Comparison of ENCODE assay signal across 14 mouse cellular contexts in the genomic region with DNA sequence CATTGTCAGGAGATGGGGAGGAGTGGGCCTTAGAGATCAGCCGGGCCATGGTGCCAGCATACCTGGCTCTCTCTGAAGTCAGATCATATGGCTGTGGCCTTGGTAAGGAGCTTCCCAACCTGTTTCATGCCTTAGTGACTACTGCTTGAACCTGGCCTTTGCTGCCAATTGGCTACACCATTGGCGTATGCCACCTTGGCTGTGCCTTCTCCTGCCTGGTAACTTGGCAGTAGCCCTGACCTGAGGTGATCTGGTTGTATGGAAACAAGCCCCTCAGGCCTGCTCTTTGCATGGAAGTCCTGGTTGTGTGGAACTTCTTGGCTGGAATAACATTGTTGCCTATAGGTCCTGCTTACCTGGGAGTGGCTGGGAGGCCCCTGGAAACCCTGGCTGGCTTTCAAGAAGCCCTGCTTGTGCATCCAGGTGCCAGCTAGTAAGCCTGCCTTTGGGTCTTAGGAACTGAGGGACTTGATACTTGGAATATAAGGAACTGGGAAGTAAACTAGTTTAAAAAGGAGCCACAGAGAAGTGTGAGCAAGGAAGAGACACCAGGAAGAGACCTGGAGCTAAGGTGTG. TPM values are rescaled to one million over a fixed set of nuclear protein-coding genes. Genes with fewer than 3 reads are reported as not detected.
DNase-seq lines count a peak whose midpoint lies in the region; ATAC-seq lines count a peak whose summit lies in the region.
"Had no signal": no experiment of that assay in that cellular context is flagged by ENCODE, and none has a peak within 500 bp of the region (broad histone marks: within the 10 kb centered on the region; RNA-seq: fewer than 3 reads in every experiment).

No protein-coding gene starts in this region.

- ATAC-seq in kidney, embryonic 14.5 days (ENCODE audit: low FRiP score, low TSS enrichment) = no peak
- ATAC-seq: forebrain, embryonic 13.5 days had no signal

- WGBS in kidney, embryonic 14.5 days = 94% methylated on average over 2 of the region's 2 CpGs

- H3K9me3 ChIP-seq in kidney, embryonic 14.5 days (ENCODE audit: control insufficient read depth, low read length) = no peaks in the 10 kb centered on the region
- H3K9me3 ChIP-seq: forebrain, embryonic 13.5 days; hindbrain, embryonic 13.5 days had no signal

- no peak overlapping the region for H3K4me3 ChIP-seq in kidney, embryonic 14.5 days (ENCODE audit: low read length)
- H3K4me3 ChIP-seq: forebrain, embryonic 13.5 days; hindbrain, embryonic 13.5 days had no signal

- no peak overlapping the region for H3K9ac ChIP-seq in kidney, embryonic 14.5 days (ENCODE audit: low read depth, low read length)
- H3K9ac ChIP-seq: forebrain, embryonic 13.5 days; hindbrain, embryonic 13.5 days had no signal

- H3K36me3 ChIP-seq in kidney, embryonic 14.5 days (ENCODE audit: control insufficient read depth, insufficient read depth, low read length) = no peaks in the 10 kb centered on the region
- H3K36me3 ChIP-seq: hindbrain, embryonic 13.5 days had no signal

- H3K4me2 ChIP-seq in kidney, embryonic 14.5 days (replicated peaks; ENCODE audit: low read depth, low read length) = no peak overlapping the region
- H3K4me2 ChIP-seq: forebrain, embryonic 13.5 days; hindbrain, embryonic 13.5 days had no signal

- H3K27me3 ChIP-seq in kidney, embryonic 14.5 days (ENCODE audit: control insufficient read depth, insufficient read depth, low read length) = no peaks in the 10 kb centered on the region
- H3K27me3 ChIP-seq: CH12.LX; forebrain, embryonic 13.5 days; hindbrain, embryonic 13.5 days had no signal

- H3K4me1 ChIP-seq in kidney, embryonic 14.5 days (ENCODE audit: control insufficient read depth, insufficient read depth, low read length) = peaks cover 41% of the 10 kb centered on the region

- peak; percentile 19 for DNase-seq in kidney, adult 11 months
- peak; percentile 93 for DNase-seq in brain, adult 2 months (ENCODE audit: low read depth, low spot score)
- peak; percentile 69 for DNase-seq in cerebellum, adult 8-10 months
- DNase-seq in induced T-regulatory cell, adult 2 months (ENCODE audit: low read depth) = peak; percentile 42
- no peak for DNase-seq in adrenal gland, postnatal 10 days
- no peak for DNase-seq in frontal cortex, postnatal 14 days (ENCODE audit: low spot score in 2 of 2)
- DNase-seq: gastrocnemius, postnatal 25 days; left cerebral cortex, postnatal 4 days had no signal

- no peak overlapping the region for H3K27ac ChIP-seq in kidney, embryonic 14.5 days (ENCODE audit: low read depth, low read length)
- H3K27ac ChIP-seq: forebrain, embryonic 13.5 days; hindbrain, embryonic 13.5 days; kidney, postnatal 0 days had no signal

RNA-seq across cellular contexts. Expression of gene Fam102a, which starts 6.3 kb away (rescaled TPM):
- polyA plus RNA-seq in kidney, embryonic 14.5 days (2014; fragmentation: Nextera tagmentation; extraction: Ambion mirVana) = 12.2 and 16.9 TPM in 2 replicates
- 10 to 100 TPM; 24.6 to 26.8 TPM for total RNA-seq in adrenal gland, postnatal 10 days (2021)

RNA-seq across cellular contexts. Expression of gene Dpm2, which starts 29.2 kb away (rescaled TPM):
- 105 and 126 TPM in 2 replicates for polyA plus RNA-seq in kidney, embryonic 14.5 days (2014; fragmentation: Nextera tagmentation; extraction: Ambion mirVana)
- 10 to 100 TPM; 44.4 to 49.9 TPM for total RNA-seq in adrenal gland, postnatal 10 days (2021)

RNA-seq across cellular contexts. Expression of gene Pip5kl1, which starts 33.2 kb away (rescaled TPM):
- polyA plus RNA-seq in kidney, embryonic 14.5 days (2014; fragmentation: Nextera tagmentation; extraction: Ambion mirVana) = 1.8 and 2.3 TPM in 2 replicates
- total RNA-seq in adrenal gland, postnatal 10 days (2021) = not detected
- total RNA-seq: gastrocnemius, postnatal 25 days had no signal
- polyA plus RNA-seq: heart, embryonic 14.5 days had no signal

RNA-seq across cellular contexts. Expression of gene 9430097D07Rik, which starts 34.1 kb away (rescaled TPM):
- 0.14 TPM in 1 of 2 replicates, not detected in the other for polyA plus RNA-seq in kidney, embryonic 14.5 days (2014; fragmentation: Nextera tagmentation; extraction: Ambion mirVana)
- total RNA-seq in adrenal gland, postnatal 10 days (2021) = not detected
- total RNA-seq: CH12.LX; gastrocnemius, postnatal 25 days had no signal
- polyA plus RNA-seq: heart, embryonic 14.5 days had no signal

RNA-seq across cellular contexts. Expression of gene St6galnac4, which starts 45.5 kb away (rescaled TPM):
- polyA plus RNA-seq in kidney, embryonic 14.5 days (2014; fragmentation: Nextera tagmentation; extraction: Ambion mirVana) = 15.6 and 20.0 TPM in 2 replicates
- 10 to 100 TPM; 14.3 to 14.7 TPM for total RNA-seq in adrenal gland, postnatal 10 days (2021)

Comparison
In these comparisons a context has a peak if more than half of its experiments do, and no peak if none do; other contexts are left out.
1. DNase-seq: peak in kidney, adult 11 months (single experiment), brain, adult 2 months (single experiment), cerebellum, adult 8-10 months (single experiment) and induced T-regulatory cell, adult 2 months (single experiment); none in adrenal gland, postnatal 10 days (single experiment) and frontal cortex, postnatal 14 days (0 of 2).